Mouse (Mus musculus): ENCODE results near the gene Gga2.

DNA sequence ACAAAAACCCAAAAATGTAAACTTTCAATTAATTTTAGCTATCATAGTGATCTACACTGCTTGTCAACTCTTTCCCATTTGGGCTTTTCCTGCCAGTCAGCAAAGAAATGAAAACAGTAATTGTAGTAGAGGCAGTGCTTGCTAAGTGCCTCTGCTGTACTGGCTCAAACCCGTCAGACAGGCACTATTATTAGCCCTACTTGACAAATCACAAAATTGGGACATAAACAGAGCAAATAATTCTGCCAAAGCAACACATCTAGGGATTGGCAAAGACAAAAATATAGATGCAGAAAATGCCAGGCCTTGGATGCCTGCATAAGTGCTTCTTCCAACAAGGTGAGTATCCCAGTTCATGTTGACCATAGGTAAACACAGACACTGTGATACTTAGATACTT lies 44.6 kb upstream of the Gga2 start:
- TF ChIP-seq TAL1 (IDR thresholded peaks at IDR 0.05; ENCODE audit: low read length) (no peak), GATA1 (IDR thresholded peaks at IDR 0.05; ENCODE audit: low read length) (no peak)

All from erythroblast, embryonic 14.5 days (primary cell).